Mouse (Mus musculus) naive thymus-derived CD4-positive, alpha-beta T cell, adult 5 months (primary cell): ENCODE data around the gene Gps1. TPM values are rescaled to one million over a fixed set of nuclear protein-coding genes. Genes with fewer than 3 reads are reported as not detected.

Experiments
- polyA plus RNA-seq: library from polyadenylated mRNA; unstranded; fragments of 100-300 nt; shearing (Covaris generic); gene quantifications from one replicate; pipeline ENCODE4 v1.2.1, GENCODE M21; 2017

The Gps1 gene
- 115 TPM for polyA plus RNA-seq

DNA sequence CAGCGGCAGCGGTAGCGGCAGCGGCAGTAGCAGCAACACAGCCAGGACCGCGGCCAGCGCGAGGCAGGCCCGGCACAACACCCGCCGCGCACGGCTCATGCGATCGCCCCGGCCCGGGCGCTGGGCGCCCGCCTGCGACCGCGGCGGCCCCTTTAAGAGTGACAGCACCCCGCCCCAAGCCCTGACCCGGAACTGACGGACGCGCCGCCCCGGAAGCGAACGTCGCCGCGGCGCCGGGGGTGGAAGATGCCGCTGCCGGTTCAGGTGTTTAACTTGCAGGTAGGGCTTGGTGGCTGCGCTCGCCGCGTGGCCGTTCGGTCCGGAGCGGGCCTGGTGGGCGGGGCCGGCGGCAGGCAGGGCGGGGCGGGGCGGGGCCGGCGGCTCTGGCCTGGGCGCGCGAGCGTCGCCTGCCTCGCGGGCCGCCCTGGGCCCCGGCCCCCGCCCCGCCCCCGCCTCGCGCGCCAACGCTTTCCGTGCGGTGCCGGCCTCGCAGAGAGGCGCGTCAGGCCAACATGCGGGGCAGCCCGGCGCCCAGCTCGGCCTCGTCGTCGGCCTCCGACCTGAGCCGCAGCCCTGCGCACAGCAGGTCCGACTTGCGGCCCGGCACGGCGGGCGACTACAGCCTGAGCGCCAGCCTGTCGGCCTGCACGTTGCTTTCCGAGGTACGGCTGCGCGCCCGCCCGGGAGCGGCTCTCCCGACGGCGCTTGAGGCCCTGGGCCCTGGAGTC lies at the start of gene Gps1, which contains the start of gene Rfng:
TSS of gene Gps1 (plus strand) at position 209 of the 728 bp plus-strand sequence.
TSS of gene Rfng (minus strand) at position 144 of the 728 bp plus-strand sequence.

DNA sequence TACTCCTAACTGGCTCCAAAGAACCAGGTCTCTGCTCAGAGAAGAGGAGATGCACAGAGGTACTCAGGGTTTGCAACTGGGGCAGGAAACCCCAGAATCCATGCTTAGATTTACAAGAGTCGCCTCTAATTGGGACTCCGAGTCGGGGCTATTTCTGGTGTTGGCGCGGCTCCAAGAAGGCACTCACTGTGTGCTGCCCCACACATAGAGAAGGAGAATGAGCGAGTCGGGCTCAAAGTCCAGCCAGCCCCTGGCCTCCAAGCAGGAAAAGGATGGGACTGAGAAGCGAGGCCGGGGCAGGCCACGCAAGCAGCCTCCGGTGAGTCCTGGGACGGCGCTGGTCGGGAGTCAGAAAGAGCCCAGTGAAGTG lies 21.4 kb upstream of the Gps1 start, which contains the start of gene Hmga1b:
TSS of gene Hmga1b (plus strand) at position 123 of the 370 bp plus-strand sequence.

DNA sequence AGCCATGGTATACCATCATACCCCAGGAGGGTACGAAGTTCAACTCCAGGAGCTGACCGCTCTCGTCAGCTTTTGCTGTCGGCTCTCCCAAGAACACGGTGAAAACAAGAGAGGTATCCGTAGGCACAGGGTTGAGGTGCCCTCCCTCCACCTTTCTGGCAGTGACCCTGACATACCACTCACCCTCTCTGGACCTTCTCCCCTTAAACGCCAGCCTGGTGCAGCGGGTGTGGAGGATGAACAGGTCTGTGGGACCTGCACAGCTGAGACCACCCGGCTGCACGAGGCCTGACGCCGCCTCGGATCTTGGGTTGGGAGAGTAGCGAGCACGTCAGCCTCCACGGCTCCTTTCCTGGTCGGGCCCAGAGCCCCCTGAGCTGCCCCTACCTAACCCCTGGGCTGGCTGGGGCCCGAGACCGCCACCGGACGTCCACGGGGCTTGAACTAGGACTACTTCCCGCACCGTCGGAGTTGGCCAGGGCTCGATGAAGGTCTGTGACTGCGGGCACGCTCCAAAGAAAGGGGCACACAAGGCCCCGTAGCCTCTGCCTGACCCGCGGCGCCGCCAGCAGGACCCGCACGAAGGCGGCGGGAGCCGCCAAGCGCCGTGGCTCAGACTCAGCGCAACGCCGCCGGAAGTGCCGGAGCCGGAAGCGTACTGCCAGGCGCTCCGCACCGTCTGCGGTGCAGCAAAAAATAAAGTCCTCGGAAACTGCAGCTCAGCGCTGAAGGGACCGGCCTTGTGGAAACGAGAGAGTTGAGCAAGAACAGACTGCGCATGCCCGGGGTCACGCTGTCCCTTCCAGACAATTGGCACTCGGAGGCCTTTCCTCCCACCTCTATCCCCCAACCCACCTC lies 11.9 kb downstream of the Gps1 start, which contains the start of gene Dus1l:
TSS of gene Dus1l (minus strand) at position 648 of the 858 bp plus-strand sequence.

DNA sequence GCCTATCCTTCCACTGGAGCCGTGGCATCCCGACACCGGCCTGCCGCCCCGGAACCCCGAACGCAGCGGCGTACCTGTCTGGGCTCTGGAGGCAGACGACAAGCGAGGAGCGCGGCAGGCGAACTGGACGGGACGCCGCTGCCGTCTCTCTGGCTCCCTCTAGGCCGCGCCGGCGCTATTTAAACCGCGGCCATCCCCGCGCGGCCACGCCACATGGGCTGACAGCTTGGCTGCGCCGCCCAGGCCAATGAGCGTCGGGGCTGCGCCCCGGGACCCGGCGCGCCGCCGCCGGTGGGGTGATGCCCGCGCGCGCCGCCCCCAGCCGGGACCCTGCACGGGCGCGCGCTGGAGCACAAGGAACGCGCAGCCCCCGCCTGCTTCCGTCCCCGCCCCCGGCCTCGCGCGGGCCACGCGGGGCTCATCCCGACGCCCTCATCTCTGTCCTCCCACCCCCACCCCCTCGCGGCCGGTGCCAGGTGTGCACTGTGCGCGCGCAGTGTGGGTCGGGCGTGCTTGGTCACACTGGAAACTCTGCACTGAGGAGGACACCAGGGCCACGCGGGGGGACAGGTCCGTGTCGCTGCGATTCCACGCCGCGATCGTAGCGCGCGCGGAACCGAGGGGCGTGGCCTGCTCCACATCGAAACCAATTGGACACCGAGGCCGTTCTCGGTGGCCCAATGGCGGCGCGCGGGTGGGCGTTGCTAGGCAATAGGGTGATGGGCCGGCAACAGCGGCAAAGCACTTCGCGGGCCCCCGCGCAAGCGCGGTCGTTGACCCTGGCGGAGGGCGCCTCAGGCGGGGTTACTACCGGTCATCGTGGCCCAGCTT lies 40.1 kb downstream of the Gps1 start, which contains the start of gene Fasn:
TSS of gene Fasn (minus strand) at position 592 of the 831 bp plus-strand sequence.

Other genes starting within 250 kb of the Gps1 start
- gene Mcrip1, start 234.5 kb upstream of the Gps1 start, polyA plus RNA-seq = 80.5 TPM
- not detected for gene Ppp1r27, start 233.1 kb upstream of the Gps1 start, polyA plus RNA-seq
- 187 TPM for gene P4hb, start 211.0 kb upstream of the Gps1 start, polyA plus RNA-seq
- 668 TPM for gene Arhgdia, start 202.6 kb upstream of the Gps1 start, polyA plus RNA-seq
- gene Alyref, start 185.9 kb upstream of the Gps1 start, polyA plus RNA-seq = 272 TPM
- 79.1 TPM for gene Anapc11, start 185.9 kb upstream of the Gps1 start, polyA plus RNA-seq
- gene Npb, start 175.8 kb upstream of the Gps1 start, polyA plus RNA-seq = not detected
- gene Pcyt2, start 166.3 kb upstream of the Gps1 start, polyA plus RNA-seq = 242 TPM
- 190 TPM for gene Sirt7, start 159.0 kb upstream of the Gps1 start, polyA plus RNA-seq
- gene Mafg, start 150.7 kb upstream of the Gps1 start, polyA plus RNA-seq = 23.3 TPM
- gene Pycr1, start 140.5 kb upstream of the Gps1 start, polyA plus RNA-seq = 1.1 TPM
- gene Myadml2, start 136.1 kb upstream of the Gps1 start, polyA plus RNA-seq = not detected
- not detected for gene Notum, start 123.1 kb upstream of the Gps1 start, polyA plus RNA-seq
- gene Aspscr1, start 111.3 kb upstream of the Gps1 start, polyA plus RNA-seq = 141 TPM
- 77.0 TPM for gene Cenpx, start 70.5 kb upstream of the Gps1 start, polyA plus RNA-seq
- gene Lrrc45, start 70.3 kb upstream of the Gps1 start, polyA plus RNA-seq = 69.5 TPM
- gene Rac3, start 62.8 kb upstream of the Gps1 start, polyA plus RNA-seq = 1.1 TPM
- 0.66 TPM for gene Dcxr, start 57.0 kb upstream of the Gps1 start, polyA plus RNA-seq
- gene Cbr2, start 52.2 kb upstream of the Gps1 start, polyA plus RNA-seq = not detected
- gene Hmga1b, start 21.5 kb upstream of the Gps1 start, polyA plus RNA-seq = 1.0 TPM
- gene Rfng, start 65 bp upstream of the Gps1 start, polyA plus RNA-seq = 32.5 TPM
- 58.8 TPM for gene Dus1l, start 12.1 kb downstream of the Gps1 start, polyA plus RNA-seq
- gene Fasn, start 40.3 kb downstream of the Gps1 start, polyA plus RNA-seq = 55.3 TPM
- 0.20 TPM for gene Ccdc57, start 148.6 kb downstream of the Gps1 start, polyA plus RNA-seq
- gene Slc16a3, start 164.2 kb downstream of the Gps1 start, polyA plus RNA-seq = 12.9 TPM
- gene Csnk1d, start 207.1 kb downstream of the Gps1 start, polyA plus RNA-seq = 236 TPM